32 mouse cellular contexts compared by ENCODE assay signal in the genomic region with DNA sequence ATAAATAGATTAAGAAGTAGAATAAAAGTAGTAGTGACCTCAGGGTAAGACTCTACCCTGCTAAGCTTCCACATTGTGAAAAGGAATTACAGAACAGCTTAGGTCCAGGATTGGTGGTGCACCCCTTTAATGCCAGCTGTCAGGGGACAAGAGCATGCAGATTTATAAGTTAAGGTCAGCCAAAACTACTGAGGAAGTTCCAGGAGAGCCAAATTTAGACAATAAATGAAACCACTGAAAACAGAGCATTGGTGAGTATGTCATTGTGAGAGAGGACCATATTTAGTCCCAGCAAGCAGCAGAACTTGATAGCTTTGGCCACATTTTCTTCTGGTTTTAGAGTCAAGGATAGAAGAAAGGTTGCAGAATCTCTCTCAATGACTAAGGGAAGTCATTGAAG. TPM values are rescaled to one million over a fixed set of nuclear protein-coding genes. Genes with fewer than 3 reads are reported as not detected.
"Had no signal": no experiment of that assay in that cellular context is flagged by ENCODE, and none has a peak within 500 bp of the region (broad histone marks: within the 10 kb centered on the region; RNA-seq: fewer than 3 reads in every experiment).

No protein-coding gene starts in this region.

- H3K27ac ChIP-seq: heart, embryonic 13.5 days; heart, embryonic 15.5 days; hindbrain, embryonic 10.5 days; hindbrain, embryonic 12.5 days; hindbrain, embryonic 13.5 days; hindbrain, embryonic 14.5 days; hindbrain, embryonic 15.5 days; hindbrain, postnatal 0 days; intestine, embryonic 15.5 days; kidney, embryonic 15.5 days; kidney, postnatal 0 days; layer of hippocampus, adult 2 months; left cerebral cortex, adult 2 months had no signal

- H3K4me3 ChIP-seq: heart, embryonic 12.5 days; heart, embryonic 13.5 days; heart, embryonic 15.5 days; hindbrain, embryonic 10.5 days; hindbrain, embryonic 12.5 days; hindbrain, embryonic 13.5 days; hindbrain, embryonic 15.5 days; intestine, embryonic 15.5 days; kidney, embryonic 15.5 days; layer of hippocampus, adult 2 months; left cerebral cortex, adult 2 months had no signal

- H3K36me3 ChIP-seq: heart, embryonic 12.5 days; heart, embryonic 13.5 days; heart, embryonic 15.5 days; hindbrain, embryonic 10.5 days; hindbrain, embryonic 12.5 days; hindbrain, embryonic 13.5 days; hindbrain, embryonic 15.5 days; intestine, embryonic 15.5 days; kidney, embryonic 15.5 days had no signal

- H3K9me3 ChIP-seq: heart, embryonic 12.5 days; heart, embryonic 13.5 days; heart, embryonic 15.5 days; hindbrain, embryonic 10.5 days; hindbrain, embryonic 12.5 days; hindbrain, embryonic 13.5 days; hindbrain, embryonic 15.5 days; intestine, embryonic 15.5 days; kidney, embryonic 15.5 days had no signal

- H3K9ac ChIP-seq: heart, embryonic 12.5 days; heart, embryonic 13.5 days; heart, embryonic 15.5 days; hindbrain, embryonic 12.5 days; hindbrain, embryonic 13.5 days; hindbrain, embryonic 14.5 days; hindbrain, embryonic 15.5 days; intestine, embryonic 15.5 days; kidney, embryonic 15.5 days had no signal

- DNase-seq: heart, postnatal 10 days; heart, postnatal 14 days; heart, postnatal 36 days; heart, postnatal 4 days; kidney, adult 11 months; kidney, adult 18-20 months; kidney, adult 2 months; kidney, adult 8-10 months; kidney, adult 9 months; kidney, postnatal 10 days; kidney, postnatal 14 days; kidney, postnatal 25 days; kidney, postnatal 36 days; kidney, postnatal 4 days; layer of hippocampus, adult 9-11 months; layer of hippocampus, postnatal 36 days had no signal

- H3K27me3 ChIP-seq: heart, embryonic 12.5 days; heart, embryonic 13.5 days; heart, embryonic 15.5 days; hindbrain, embryonic 12.5 days; hindbrain, embryonic 13.5 days; hindbrain, embryonic 15.5 days; intestine, embryonic 15.5 days; kidney, embryonic 15.5 days had no signal

- H3K4me1 ChIP-seq: hindbrain, embryonic 15.5 days; intestine, embryonic 15.5 days; kidney, embryonic 15.5 days had no signal

- H3K4me2 ChIP-seq: heart, embryonic 11.5 days; heart, embryonic 12.5 days; heart, embryonic 13.5 days; heart, embryonic 15.5 days; hindbrain, embryonic 12.5 days; hindbrain, embryonic 13.5 days; hindbrain, embryonic 14.5 days; hindbrain, embryonic 15.5 days; intestine, embryonic 15.5 days; kidney, embryonic 15.5 days had no signal

RNA-seq across cellular contexts. Expression of a gene that starts 8.3 kb away (rescaled TPM):
- total RNA-seq: hematopoietic stem cell, adult 5-6 weeks had no signal
